Mouse (Mus musculus): ENCODE results near the gene Ankrd66. TPM values are rescaled to one million over a fixed set of nuclear protein-coding genes. Genes with fewer than 3 reads are reported as not detected.

Ankrd66 gene
- 0.11 and 0.23 TPM in 2 replicates for polyA plus RNA-seq (2015; fragmentation: Nextera tagmentation; extraction: Ambion mirVana)

GRCm38 (mm10) chr17:43543539-43543938 lies at the start of gene Ankrd66:
Gene Ankrd66, minus strand, starts transcription at chr17:43543639.
- no peak for ATAC-seq
- no peak within 1 kb of the TSS for H3K27ac ChIP-seq (ENCODE audit: low read depth)
- 37% methylated on average over 1 of the region's 1 CpGs for WGBS (ENCODE audit: insufficient replicate concordance)
- H3K9me3 ChIP-seq (ENCODE audit: low read length): no peaks in the 10 kb centered on the region
- no peak within 1 kb of the TSS for H3K4me2 ChIP-seq (ENCODE audit: low read depth, low read length)
- no peaks in the 10 kb centered on the region for H3K27me3 ChIP-seq (ENCODE audit: insufficient read depth, low read length)
- no peaks in the 10 kb centered on the region; the same call in 1 of the 2 replicates for H3K4me1 ChIP-seq (ENCODE audit: insufficient read depth)
- no peak for TF ChIP-seq EP300 (IDR thresholded peaks at IDR 0.05; ENCODE audit: low read depth)
- TF ChIP-seq CTCF (IDR thresholded peaks at IDR 0.05; ENCODE audit: low read depth): no peak
- no peaks in the 10 kb centered on the region for H3K36me3 ChIP-seq (replicated peaks; ENCODE audit: insufficient read depth, low read length)
- no peak for DNase-seq
- H3K4me3 ChIP-seq (ENCODE audit: low read depth, low read length): no peak within 1 kb of the TSS
- H3K9ac ChIP-seq (replicated peaks): no peak within 1 kb of the TSS

- H3K4me1 ChIP-seq (ENCODE audit: insufficient read depth): peaks cover 12% of the 10 kb centered on the region
- WGBS (ENCODE audit: insufficient replicate concordance): 73% methylated on average over 21 of the region's 21 CpGs
- no peak for TF ChIP-seq CTCF (IDR thresholded peaks at IDR 0.05; ENCODE audit: low read depth)
- no peak for TF ChIP-seq EP300 (IDR thresholded peaks at IDR 0.05; ENCODE audit: low read depth)
- H3K4me3 ChIP-seq (ENCODE audit: low read depth, low read length): no peak overlapping the region
- 0 out of 2 replicates have a peak overlapping the region, but pooled peaks have one; percentile 41 for H3K27ac ChIP-seq (ENCODE audit: low read depth)
- H3K36me3 ChIP-seq (replicated peaks; ENCODE audit: insufficient read depth, low read length): no peaks in the 10 kb centered on the region
- no peak overlapping the region for H3K4me2 ChIP-seq (ENCODE audit: low read depth, low read length)
- H3K9me3 ChIP-seq (ENCODE audit: low read length): peaks cover under 1% of the 10 kb centered on the region; the same call in 1 of the 2 replicates
- ATAC-seq: peak; percentile 84
- H3K27me3 ChIP-seq (ENCODE audit: insufficient read depth, low read length): no peaks in the 10 kb centered on the region
- H3K9ac ChIP-seq (replicated peaks): no peak overlapping the region
- DNase-seq: no peak
Observed at GRCm38 (mm10) chr17:43592296-43593291, 49.2 kb upstream of the Ankrd66 start.

- no peak overlapping the region for H3K4me3 ChIP-seq (ENCODE audit: low read depth, low read length)
- TF ChIP-seq EP300 (IDR thresholded peaks at IDR 0.05; ENCODE audit: low read depth) (no peak), CTCF (IDR thresholded peaks at IDR 0.05; ENCODE audit: low read depth) (no peak)
- no peak overlapping the region for H3K9ac ChIP-seq (replicated peaks)
- H3K4me1 ChIP-seq (ENCODE audit: insufficient read depth): peaks cover 14% of the 10 kb centered on the region
- H3K9me3 ChIP-seq (ENCODE audit: low read length): no peaks in the 10 kb centered on the region
- H3K36me3 ChIP-seq (replicated peaks; ENCODE audit: insufficient read depth, low read length): no peaks in the 10 kb centered on the region
- no peak for DNase-seq
- no peak overlapping the region for H3K4me2 ChIP-seq (ENCODE audit: low read depth, low read length)
- 73% methylated on average over 5 of the region's 5 CpGs for WGBS (ENCODE audit: insufficient replicate concordance)
- H3K27ac ChIP-seq (ENCODE audit: low read depth): no peak overlapping the region
- no peak for ATAC-seq
- H3K27me3 ChIP-seq (ENCODE audit: insufficient read depth, low read length): no peaks in the 10 kb centered on the region
Observed at GRCm38 (mm10) chr17:43590531-43590930, 47.1 kb upstream of the Ankrd66 start.

- Histone ChIP-seq H3K9me3 (ENCODE audit: low read length) (no peaks in the 10 kb centered on the region), H3K4me2 (ENCODE audit: low read depth, low read length) (no peak overlapping the region), H3K36me3 (replicated peaks; ENCODE audit: insufficient read depth, low read length) (no peaks in the 10 kb centered on the region), H3K9ac (replicated peaks) (no peak overlapping the region), H3K27me3 (ENCODE audit: insufficient read depth, low read length) (no peaks in the 10 kb centered on the region), H3K4me1 (ENCODE audit: insufficient read depth) (peaks cover 14% of the 10 kb centered on the region), H3K4me3 (ENCODE audit: low read depth, low read length) (no peak overlapping the region), H3K27ac (ENCODE audit: low read depth) (no peak overlapping the region)
- DNase-seq (no peak), ATAC-seq (peak; percentile 76)
- TF ChIP-seq CTCF (IDR thresholded peaks at IDR 0.05; ENCODE audit: low read depth): no peak
- TF ChIP-seq EP300 (IDR thresholded peaks at IDR 0.05; ENCODE audit: low read depth): peak; percentile 72
- WGBS (ENCODE audit: insufficient replicate concordance): 63% methylated on average over 6 of the region's 6 CpGs
Observed at GRCm38 (mm10) chr17:43589750-43590149, 46.3 kb upstream of the Ankrd66 start.

GRCm38 (mm10) chr17:43587278-43587677 lies 43.8 kb upstream of the Ankrd66 start:
- Histone ChIP-seq H3K27ac (ENCODE audit: low read depth) (no peak overlapping the region), H3K4me1 (ENCODE audit: insufficient read depth) (peaks cover 14% of the 10 kb centered on the region), H3K9me3 (ENCODE audit: low read length) (no peaks in the 10 kb centered on the region), H3K4me3 (ENCODE audit: low read depth, low read length) (no peak overlapping the region), H3K27me3 (ENCODE audit: insufficient read depth, low read length) (no peaks in the 10 kb centered on the region), H3K36me3 (replicated peaks; ENCODE audit: insufficient read depth, low read length) (no peaks in the 10 kb centered on the region), H3K4me2 (ENCODE audit: low read depth, low read length) (no peak overlapping the region), H3K9ac (replicated peaks) (no peak overlapping the region)
- 54% methylated on average over 2 of the region's 2 CpGs for WGBS (ENCODE audit: insufficient replicate concordance)
- peak; percentile 34 for DNase-seq
- TF ChIP-seq EP300 (IDR thresholded peaks at IDR 0.05; ENCODE audit: low read depth): no peak
- TF ChIP-seq CTCF (IDR thresholded peaks at IDR 0.05; ENCODE audit: low read depth): no peak
- peak; percentile 84 for ATAC-seq

GRCm38 (mm10) chr17:43584771-43585170 lies 41.3 kb upstream of the Ankrd66 start:
- no peaks in the 10 kb centered on the region for H3K27me3 ChIP-seq (ENCODE audit: insufficient read depth, low read length)
- H3K9ac ChIP-seq (replicated peaks): no peak overlapping the region
- peaks cover 26% of the 10 kb centered on the region for H3K4me1 ChIP-seq (ENCODE audit: insufficient read depth)
- DNase-seq (no peak), ATAC-seq (no peak)
- no peak overlapping the region for H3K4me2 ChIP-seq (ENCODE audit: low read depth, low read length)
- H3K4me3 ChIP-seq (ENCODE audit: low read depth, low read length): no peak overlapping the region
- no peak for TF ChIP-seq EP300 (IDR thresholded peaks at IDR 0.05; ENCODE audit: low read depth)
- TF ChIP-seq CTCF (IDR thresholded peaks at IDR 0.05; ENCODE audit: low read depth): no peak
- WGBS (ENCODE audit: insufficient replicate concordance): 66% methylated on average over 7 of the region's 7 CpGs
- H3K9me3 ChIP-seq (ENCODE audit: low read length): no peaks in the 10 kb centered on the region
- no peaks in the 10 kb centered on the region for H3K36me3 ChIP-seq (replicated peaks; ENCODE audit: insufficient read depth, low read length)
- H3K27ac ChIP-seq (ENCODE audit: low read depth): no peak overlapping the region

Measured in liver, postnatal 0 days (tissue).